Mouse (Mus musculus): ENCODE measurements at regions not wholly inside any gene's neighbourhood (a gene's known extent, or its start where the extent isn't known, plus 50 kb on each side); places are given as distances from the start of the nearest gene placed in this dataset.

- in situ Hi-C loops (cut with MboI; ENCODE audit: low pct_ligation_motif_present, low pct_unique_long_range_greater_than_20kb, low sequenced_read_pairs), result no loop called here
- H3K79me2 ChIP-seq (replicated peaks; ENCODE audit: control insufficient read depth, extremely low read depth, insufficient read depth, poor library complexity, severe bottlenecking), result no peaks in the 10 kb centered on the region
- H3K27ac ChIP-seq (ENCODE audit: insufficient read depth, low read depth), result no peak overlapping the region
- TF ChIP-seq ETS1 (conservative IDR thresholded peaks at IDR 0.05; ENCODE audit: low read depth, low read length) (no peak), IRF4 (IDR thresholded peaks at IDR 0.05; ENCODE audit: low read depth, low read length) (no peak), SMC3 (IDR thresholded peaks at IDR 0.05; ENCODE audit: low read depth, low read length) (no peak), UBTF (IDR thresholded peaks at IDR 0.05; ENCODE audit: low read depth, low read length) (no peak), POLR2AphosphoS2 (IDR thresholded peaks at IDR 0.05; ENCODE audit: low read depth, low read length) (no peak), MAZ (IDR thresholded peaks at IDR 0.05; ENCODE audit: low read depth, low read length) (no peak), MYC (IDR thresholded peaks at IDR 0.05; ENCODE audit: low read depth, low read length) (no peak), CHD2 (IDR thresholded peaks at IDR 0.05; ENCODE audit: low read length) (no peak), EP300 (IDR thresholded peaks at IDR 0.05; ENCODE audit: low read length) (no peak), NRF1 (IDR thresholded peaks at IDR 0.05; ENCODE audit: low read depth, low read length) (no peak), ELF1 (IDR thresholded peaks at IDR 0.05; ENCODE audit: low read depth, low read length) (no peak), RAD21 (IDR thresholded peaks at IDR 0.05; ENCODE audit: low read depth, low read length) (no peak)
- dilution Hi-C loops (cut with MboI; ENCODE audit: extremely low pct_ligation_motif_present, extremely low pct_unique_long_range_greater_than_20kb, low sequenced_read_pairs), result no loop called here
- H3K36me3 ChIP-seq (replicated peaks in 1 of 2; ENCODE audit: control insufficient read depth in 1 of 2, insufficient read depth in 1 of 2, low read length in 1 of 2), result no peaks in the 10 kb centered on the region
- H3K4me2 ChIP-seq (ENCODE audit: insufficient read depth, low read depth, poor library complexity, severe bottlenecking), result no peak overlapping the region
- no peak for DNase-seq (ENCODE audit: extremely low read depth)
- H3K27me3 ChIP-seq (replicated peaks), result no peaks in the 10 kb centered on the region
- H3K9me3 ChIP-seq (replicated peaks; ENCODE audit: low read length), result no peaks in the 10 kb centered on the region
- no peak overlapping the region for H3K4me3 ChIP-seq (replicated peaks in 1 of 3; ENCODE audit: low read depth in 2 of 3, low read length in 2 of 3, poor library complexity in 1 of 3)
- no peak overlapping the region for H3K9ac ChIP-seq (ENCODE audit: insufficient read depth, low read depth)
- no peaks in the 10 kb centered on the region for H3K4me1 ChIP-seq (ENCODE audit: control insufficient read depth in 1 of 2, insufficient read depth in 2 of 2)
Measured at GRCm38 (mm10) chr3:66825761-66826160, 155.4 kb upstream of the Rsrc1 start.
